Mouse (Mus musculus): ENCODE results near the gene Rcan1.

DNA sequence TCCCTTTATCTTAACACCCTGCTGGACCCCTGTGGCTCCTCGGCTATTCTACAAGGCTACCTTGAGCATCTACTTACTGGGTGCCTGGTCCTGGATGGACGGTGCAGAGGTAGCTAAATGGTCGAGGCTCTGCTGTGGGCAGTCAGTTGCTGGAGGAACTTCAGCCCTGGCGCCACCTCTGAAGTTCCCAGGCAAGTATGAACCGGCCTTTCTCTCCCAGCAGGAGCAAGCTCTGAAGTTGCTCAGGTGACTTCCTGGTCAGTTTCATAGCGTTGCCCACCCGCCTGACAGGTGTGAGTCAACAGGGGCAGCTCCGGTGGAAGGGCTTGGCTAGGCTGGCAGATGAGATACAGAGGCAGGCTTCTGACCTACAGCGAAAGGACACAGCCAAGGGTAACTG lies 111.4 kb downstream of the Rcan1 start, which contains the start of gene Kcne1:
- TF ChIP-seq GATA1 (IDR thresholded peaks at IDR 0.05; ENCODE audit: borderline replicate concordance, low read length) (no peak), FLI1 (IDR thresholded peaks at IDR 0.05; ENCODE audit: low read length) (no peak)
